Mouse (Mus musculus): ENCODE results near the gene Zmym5. TPM values are rescaled to one million over a fixed set of nuclear protein-coding genes. Genes with fewer than 3 reads are reported as not detected.
A peak's percentile ranks its signal among the peaks of the same experiment; 100 is the strongest.
"Not testable (repeated sequence)": the region's sequence is repeated elsewhere in the genome, so short reads cannot be mapped to it uniquely, and the experiment has no call there.

Zmym5 gene
- total RNA-seq, 2 experiments from 2014 or later, result 30.3 to 31.1 TPM

DNA sequence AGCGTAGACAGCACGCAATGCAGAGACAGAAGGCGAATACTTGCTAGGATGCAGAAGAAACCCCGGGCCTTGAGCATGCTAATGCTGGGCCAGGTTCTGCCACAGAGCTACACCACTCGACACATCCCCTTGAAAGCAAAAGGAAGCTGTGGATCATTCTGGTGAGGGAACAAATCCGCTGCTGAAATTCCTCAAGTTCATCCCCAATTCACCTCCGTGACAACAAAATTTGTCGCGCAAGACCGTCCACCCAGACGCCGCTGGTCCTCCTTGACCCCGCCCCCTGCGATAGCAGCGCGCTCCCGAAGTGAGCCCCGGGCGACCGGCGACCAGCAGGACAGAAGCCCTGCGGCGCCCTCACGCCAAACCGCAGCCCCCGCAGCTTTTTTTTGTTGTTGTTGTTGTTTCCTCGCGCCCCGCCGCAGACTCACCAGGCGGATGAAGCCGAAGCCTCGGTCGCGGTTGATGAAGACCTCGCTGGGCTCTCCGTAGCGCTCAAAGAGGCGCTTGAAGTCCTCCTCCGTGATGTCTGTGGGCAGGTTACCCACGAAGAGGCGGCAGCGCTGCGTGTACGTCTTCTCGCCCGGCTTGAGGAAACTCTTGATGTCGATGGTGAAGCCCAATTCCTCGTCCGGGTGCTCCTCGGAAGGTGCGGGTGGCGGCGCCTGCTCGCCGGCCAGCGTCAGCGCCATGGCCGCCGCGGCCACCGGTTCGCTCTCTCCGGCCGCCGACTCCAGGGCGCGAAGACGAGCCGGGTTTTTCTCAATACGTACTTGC lies 34.0 kb downstream of the Zmym5 start:
- DNase-seq (ENCODE audit: low spot score in 2 of 2), result peak; percentile 39 to 69

DNA sequence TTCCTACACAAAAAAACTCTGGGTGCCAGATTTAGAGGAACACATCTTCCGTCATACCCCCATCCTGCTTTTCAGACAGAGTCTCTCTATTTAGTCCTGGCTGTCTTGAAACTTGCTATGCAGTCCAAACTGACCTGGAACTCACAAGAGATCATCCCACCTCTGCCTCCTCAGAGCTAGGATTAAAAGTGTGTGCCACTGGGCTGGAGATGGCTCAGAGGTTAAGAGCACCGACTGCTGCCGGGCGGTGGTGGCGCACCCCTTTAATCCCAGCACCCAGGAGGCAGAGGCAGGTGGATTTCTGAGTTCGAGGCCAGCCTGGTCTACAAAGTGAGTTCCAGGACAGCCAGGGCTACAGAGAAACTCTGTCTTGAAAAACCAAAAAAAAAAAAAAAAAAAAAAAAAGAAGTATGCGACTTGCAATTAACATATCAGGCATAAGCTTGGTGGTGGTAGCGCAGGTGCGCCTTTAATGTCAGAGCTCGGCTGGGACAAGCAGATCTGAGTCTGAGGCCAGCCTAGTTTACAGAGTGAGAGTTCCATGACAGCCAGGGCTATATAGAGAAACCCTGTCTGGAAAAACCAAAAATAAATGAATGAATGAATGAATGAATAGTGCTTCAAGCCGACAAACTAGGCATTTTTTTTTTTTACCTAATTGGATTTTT lies 34.8 kb downstream of the Zmym5 start:
- no peak for DNase-seq (ENCODE audit: low spot score in 2 of 2)

DNA sequence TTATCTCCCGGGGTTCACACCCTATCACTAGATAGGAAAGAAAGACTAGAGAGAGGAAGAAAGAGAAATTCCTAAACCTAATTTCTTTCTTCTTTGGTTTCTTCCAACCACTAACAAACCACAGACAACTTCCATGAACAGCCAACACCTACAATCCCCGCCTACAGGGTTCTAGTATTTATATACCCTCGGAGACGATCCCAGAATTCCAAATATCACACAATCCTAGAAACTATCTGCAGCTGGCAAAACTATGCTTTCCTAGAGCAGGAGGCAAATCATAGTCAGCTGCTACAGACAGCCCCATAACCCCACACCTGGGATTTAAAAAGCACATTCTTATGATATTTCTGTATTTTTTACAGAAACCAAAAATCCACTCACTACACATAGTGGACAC lies 36.1 kb downstream of the Zmym5 start:
- DNase-seq (ENCODE audit: low spot score in 2 of 2), result no peak

DNA sequence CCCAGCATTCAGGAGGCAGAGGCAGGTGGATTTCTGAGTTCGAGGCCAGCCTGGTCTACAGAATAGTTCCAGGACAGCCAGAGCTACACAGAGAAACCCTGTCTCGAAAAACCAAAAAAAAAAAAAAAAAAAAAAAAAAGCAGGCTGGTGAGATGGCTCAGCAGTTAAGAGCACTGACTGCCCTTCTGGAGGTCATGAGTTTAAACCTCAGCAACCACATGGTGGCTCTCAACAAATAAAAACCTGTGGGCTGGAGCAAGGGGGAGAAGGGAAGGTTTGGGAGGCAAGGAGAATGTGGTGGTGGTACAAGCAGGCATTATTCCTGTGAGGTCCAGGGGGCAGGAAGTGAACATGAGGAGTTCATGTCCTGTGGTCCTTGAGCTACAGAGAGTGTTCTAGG lies 45.1 kb downstream of the Zmym5 start:
- DNase-seq (ENCODE audit: low spot score in 2 of 2), result not testable (repeated sequence)

DNA sequence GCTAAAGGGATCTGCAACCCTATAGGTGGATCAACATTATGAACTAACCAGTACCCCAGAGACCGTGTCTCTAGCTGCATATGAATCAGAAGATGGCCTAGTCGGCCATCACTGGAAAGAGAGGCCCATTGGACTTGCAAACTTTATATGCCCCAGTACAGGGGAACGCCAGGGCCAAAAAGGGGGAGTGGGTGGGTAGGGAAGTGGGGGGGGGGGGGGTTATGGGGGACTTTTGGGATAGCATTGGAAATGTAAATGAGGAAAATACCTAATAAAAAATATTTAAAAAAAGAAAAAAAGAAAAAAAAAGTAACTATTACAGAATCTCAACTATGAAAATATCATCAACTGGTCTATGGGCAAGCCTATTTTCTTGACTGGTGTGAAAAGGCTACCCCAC lies 46.4 kb downstream of the Zmym5 start:
- not testable (repeated sequence) for DNase-seq (ENCODE audit: low spot score in 2 of 2)

DNA sequence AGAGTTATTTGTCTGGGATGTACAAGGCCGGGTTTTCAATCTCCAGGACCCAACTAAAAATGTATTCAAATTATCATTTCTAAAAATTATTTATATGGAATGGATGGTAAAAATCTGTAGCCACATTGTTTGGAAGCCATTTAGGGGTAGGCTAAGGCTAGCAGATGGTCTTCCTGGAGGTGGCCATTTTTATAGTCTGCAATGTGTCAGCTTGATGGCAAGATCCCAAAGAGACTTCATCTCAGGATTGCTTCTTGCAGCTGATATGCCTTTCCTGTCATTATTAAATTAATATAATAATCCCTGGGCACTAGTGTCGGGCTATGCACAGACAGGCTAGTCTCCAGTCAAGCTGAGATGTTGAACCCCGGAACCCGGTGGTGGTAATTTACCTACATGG lies 60.2 kb downstream of the Zmym5 start:
- DNase-seq (ENCODE audit: low spot score in 2 of 2), result no peak

Other genes with a start within 250 kb of the Zmym5 start
- gene Cenpj, start 236.3 kb downstream of the Zmym5 start, total RNA-seq (2021), result 1 to 10 TPM; 2.5 to 2.6 TPM
- gene Parp4, start 236.1 kb downstream of the Zmym5 start, total RNA-seq (2021), result 1 to 10 TPM; 5.0 to 5.4 TPM
- 10 to 100 TPM; 54.8 to 60.2 TPM for gene Mphosph8, start 143.5 kb downstream of the Zmym5 start, total RNA-seq (2021)
- gene Pspc1, start 33.4 kb downstream of the Zmym5 start, total RNA-seq (2021), result 10 to 100 TPM; 59.5 to 61.0 TPM
- 10 to 100 TPM; 88.1 to 89.6 TPM for gene Zmym2, start 74.9 kb upstream of the Zmym5 start, total RNA-seq (2021)
- under 1 TPM; 0.12 to 0.26 TPM for gene Gja3, start 246.4 kb upstream of the Zmym5 start, total RNA-seq (2021)